Mouse (Mus musculus) MN1 (cell line): ENCODE data around the gene Emd.
A peak's percentile ranks its signal among the peaks of the same experiment; 100 is the strongest.

ENCODE experiments used
- DNase-seq: peaks from one replicate; pipeline ENCODE4 v3.0.0-alpha.2; 2016; ENCODE audit warnings: low spot score

Emd gene

GRCm38 (mm10) chrX:74273422-74274322 lies 19.2 kb downstream of the Emd start:
- peak; percentile 15 for DNase-seq

DNA sequence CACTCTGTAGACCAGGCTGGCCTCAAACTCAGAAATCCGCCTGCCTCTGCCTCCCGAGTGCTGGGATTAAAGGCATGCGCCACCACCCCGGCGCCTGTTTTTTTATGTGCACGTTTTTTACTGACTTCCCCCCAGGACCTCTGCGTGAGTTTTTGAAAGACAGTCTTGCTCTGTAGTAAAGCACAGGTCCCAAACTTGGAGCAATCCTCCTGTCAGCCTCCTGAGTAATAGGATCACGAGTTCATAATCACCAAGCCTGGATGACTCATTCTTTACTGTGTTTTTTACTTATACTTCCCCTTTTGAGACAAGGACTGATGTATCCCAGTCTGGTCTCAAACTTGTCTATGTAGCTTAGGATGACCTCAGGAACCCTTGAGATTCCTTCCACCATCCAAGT lies 23.4 kb downstream of the Emd start:
- peak; percentile 19 for DNase-seq

DNA sequence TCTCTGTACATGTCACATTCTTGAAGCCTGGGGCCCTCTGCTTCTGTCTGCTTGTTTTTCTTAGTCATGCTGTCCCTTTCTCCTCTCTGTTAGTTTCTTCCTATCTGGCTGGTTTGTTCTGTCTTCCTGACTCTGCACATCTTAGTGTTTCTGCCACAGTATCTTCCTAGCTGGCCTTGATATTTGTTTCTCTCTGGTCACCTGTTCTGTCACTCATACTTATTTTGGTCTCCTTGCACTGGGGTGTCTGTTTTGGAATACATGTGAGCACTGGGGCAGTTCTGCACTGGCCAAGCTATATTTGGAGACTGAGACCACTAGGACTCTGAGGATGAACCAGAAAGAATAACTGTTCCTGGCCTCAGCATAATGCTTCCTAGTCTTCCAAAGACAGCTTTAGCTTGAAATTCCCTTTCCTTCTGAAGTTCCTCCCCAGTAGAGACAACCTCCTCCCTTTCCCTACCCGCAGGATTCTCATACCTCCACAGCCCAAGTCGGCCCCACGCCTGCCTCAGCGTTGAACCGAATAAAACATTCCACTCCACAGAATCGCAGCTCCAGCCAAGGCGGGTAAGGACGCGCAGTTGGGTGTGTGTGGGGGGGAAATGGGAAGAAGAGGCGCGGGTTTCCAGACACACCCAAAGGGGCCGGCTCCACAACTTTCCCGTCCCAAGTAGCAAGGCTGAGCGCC lies 26.7 kb downstream of the Emd start:
- no peak for DNase-seq

DNA sequence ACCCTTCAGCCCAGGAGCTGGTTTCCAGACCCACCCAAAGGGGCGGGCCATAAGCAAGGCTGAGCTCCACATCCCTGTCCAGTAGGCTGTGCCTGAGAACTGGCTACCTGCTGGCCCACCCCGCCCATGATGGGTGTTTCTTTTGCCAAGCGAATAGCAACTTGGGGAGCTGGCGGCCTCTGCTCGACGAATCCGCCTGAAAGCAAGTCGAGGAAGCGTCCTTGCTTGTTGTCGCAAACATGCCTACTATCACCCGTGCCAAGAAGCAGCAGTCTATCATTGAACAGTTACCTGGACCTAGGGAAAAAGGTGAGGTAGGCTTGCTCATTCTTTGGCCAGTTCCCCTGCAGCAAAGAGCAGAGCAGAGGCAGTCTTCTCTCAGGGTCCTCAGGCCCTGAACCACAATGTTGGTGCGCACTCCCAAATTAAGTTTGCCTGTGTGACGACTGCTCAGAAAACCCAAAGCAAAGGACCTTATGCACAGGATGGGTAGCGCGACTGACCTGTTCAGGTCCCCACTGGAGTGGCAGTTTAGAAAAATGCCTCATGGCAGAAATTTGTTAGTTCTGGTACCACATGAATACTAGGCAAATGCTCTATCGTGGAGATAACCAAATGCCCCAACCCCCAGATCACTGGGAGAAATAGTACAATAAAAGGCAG lies 27.4 kb downstream of the Emd start, which contains the start of the genes Taz and Dnase1l1:
Taz (plus strand) TSS at position 181 of the 663 bp plus-strand sequence.
Dnase1l1 (minus strand) TSS at position 606 of the 663 bp plus-strand sequence.
- peak; percentile 84 for DNase-seq

DNA sequence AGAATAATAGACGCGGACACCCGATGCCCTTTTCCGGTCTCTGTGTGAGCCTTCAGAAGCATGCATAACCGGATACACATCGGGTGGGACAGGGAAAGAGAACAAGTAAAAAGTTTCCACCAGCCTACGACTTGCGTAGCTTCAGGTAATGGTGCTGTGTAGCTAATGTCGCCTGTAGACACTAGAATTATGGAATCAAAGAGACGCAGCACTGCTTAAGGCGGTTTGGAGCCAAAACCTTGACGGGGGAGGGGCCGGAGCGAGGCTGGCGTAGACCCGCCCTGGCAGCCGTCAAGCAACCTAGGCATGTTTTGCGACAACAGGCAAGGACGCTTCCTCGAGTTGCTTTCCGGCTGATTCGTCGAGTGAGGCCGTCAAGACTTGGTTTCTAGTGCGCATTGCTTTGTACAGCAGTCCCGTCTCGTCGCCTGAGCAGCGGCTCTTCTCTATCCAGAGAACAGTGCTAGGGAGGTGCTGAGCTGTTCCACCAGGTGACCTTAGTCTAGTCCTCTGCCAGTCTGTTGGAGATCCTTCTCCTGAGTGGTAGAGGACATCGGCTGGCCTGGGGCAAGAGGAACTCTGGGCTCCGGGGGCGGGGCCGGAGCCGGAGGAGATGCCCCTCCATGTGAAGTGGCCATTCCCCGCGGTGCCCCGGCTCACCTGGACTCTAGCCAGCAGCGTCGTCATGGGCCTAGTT lies 28.1 kb downstream of the Emd start:
- DNase-seq: peak; percentile 92

DNA sequence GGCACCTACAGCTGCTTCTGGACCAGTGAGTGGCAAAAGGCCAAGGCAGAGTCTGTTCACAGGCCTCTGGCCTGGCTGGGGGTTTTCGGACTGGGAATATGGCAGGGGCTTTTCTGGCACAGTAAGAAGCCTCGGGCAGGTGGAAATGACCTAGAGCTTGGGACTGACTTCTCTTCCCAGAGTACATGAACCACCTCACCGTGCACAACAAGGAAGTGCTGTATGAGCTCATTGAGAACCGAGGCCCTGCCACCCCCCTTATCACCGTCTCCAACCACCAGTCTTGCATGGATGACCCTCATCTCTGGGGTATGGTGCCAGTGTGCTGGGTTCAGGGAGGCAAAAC lies 28.6 kb downstream of the Emd start:
- DNase-seq: no peak

DNA sequence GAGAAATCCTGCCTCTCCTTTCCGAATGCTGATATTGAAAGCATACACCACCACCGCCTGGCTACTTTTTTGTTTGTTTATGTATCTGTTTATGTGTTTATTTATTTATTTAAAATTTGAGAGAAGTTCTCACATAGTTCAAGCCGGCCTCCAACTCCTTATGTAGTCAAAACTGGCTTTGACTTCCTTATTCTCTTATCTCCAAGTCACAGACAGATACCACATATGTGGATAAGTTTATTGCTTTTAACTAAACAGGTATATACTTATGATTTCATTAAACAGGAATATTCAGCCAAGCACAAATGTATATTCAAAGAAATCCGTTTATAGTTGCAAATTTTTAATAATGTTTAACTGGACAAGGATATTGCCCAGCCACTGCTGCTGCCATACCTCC lies 38.9 kb downstream of the Emd start:
- no peak for DNase-seq

DNA sequence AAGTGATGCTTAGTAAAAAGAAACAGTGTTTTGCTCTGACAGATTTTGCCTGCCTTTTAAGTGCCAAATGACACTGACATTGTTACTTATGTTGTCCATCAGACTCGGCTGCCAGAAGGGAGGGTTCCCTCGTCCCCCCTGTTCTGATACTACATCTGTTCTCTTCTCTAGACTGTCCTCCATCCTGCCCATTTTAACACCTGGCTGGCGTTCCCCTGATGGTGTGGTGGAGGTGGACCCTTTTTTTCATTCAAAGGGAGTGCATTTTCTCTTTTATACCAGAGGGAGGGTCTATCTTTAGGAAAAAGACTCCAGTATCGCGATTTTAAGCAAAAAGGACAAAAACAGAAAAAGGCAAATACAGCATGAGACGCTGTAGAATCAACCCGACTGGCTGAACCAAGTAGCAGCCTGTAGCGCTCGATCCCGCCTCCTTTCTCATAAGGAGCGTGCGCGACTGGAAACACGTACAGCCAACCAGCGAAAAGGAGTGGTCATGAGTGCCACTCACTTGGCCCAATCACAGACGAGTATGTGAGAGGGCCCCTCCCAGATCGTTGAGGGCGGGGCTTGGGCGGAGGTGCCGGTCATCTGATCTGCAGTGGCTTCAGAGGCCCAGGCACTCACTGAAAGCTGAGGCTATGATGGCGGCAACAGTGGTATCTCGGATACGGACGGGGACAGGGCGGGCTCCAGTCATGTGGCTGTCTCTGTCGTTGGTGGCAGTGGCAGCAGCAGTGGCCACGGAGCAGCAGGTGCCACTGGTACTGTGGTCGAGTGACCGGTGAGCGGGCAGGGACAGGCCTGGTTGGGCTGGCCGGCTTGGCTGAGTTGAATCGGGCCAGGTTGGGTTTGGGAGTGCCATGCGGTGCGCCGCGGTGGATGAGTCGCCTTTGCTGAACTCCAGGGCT lies 42.3 kb downstream of the Emd start, which contains the start of gene Atp6ap1:
Atp6ap1 (plus strand) TSS at position 560 of the 911 bp plus-strand sequence.
- peak; percentile 96 for DNase-seq

DNA sequence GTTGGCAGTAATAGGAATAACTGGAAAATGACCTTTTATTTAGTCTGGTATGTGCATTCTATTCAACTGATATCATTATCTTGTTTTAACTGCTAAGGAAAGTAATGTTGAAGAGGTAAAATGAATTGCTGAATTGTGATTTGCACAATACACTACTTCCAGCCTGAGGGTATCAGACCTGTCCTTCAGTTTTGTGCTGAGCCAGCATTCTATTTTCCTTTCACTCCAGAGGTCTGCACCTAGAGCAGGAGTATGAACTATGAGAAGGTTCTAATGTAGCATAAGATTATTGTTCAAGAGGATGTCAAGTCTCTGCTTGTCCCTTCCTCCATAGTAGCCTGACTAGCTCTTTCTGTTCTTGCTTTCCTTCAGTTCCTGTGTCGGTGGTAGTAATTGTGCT lies 43.9 kb downstream of the Emd start:
- DNase-seq: no peak

- DNase-seq: no peak
Observed at GRCm38 (mm10) chrX:74299721-74300120, 45.2 kb downstream of the Emd start.

GRCm38 (mm10) chrX:74304867-74305700 lies 50.6 kb downstream of the Emd start, which contains the start of gene Gdi1:
Gene Gdi1, plus strand, starts transcription at chrX:74304998.
- DNase-seq: peak; percentile 83
